Mouse (Mus musculus): ENCODE measurements around the gene Gm364. TPM values are rescaled to one million over a fixed set of nuclear protein-coding genes. Genes with fewer than 3 reads are reported as not detected.

Gm364 gene
- polyA plus RNA-seq, 1 experiment from 2014 or later, result not detected

- H3K4me3 ChIP-seq (ENCODE audit: low read depth, low read length), result no peak overlapping the region
- DNase-seq (ENCODE audit: low spot score) (no peak), ATAC-seq (ENCODE audit: low FRiP score, low TSS enrichment) (no peak)
- H3K4me1 ChIP-seq (replicated peaks; ENCODE audit: control insufficient read depth, insufficient read depth), result no peaks in the 10 kb centered on the region
- TF ChIP-seq CTCF (IDR thresholded peaks at IDR 0.05; ENCODE audit: low read depth) (no peak), EP300 (optimal IDR thresholded peaks at IDR 0.05) (no peak)
- WGBS, result 79% methylated on average over 3 of the region's 3 CpGs
- no peak overlapping the region for H3K27ac ChIP-seq (replicated peaks)
- H3K4me2 ChIP-seq (replicated peaks; ENCODE audit: low read depth), result no peak overlapping the region
- H3K27me3 ChIP-seq (ENCODE audit: control insufficient read depth, insufficient read depth, low read length), result no peaks in the 10 kb centered on the region
- H3K36me3 ChIP-seq (ENCODE audit: control insufficient read depth, insufficient read depth, low read length), result no peaks in the 10 kb centered on the region
- no peaks in the 10 kb centered on the region for H3K9me3 ChIP-seq (ENCODE audit: control insufficient read depth, low read length)
- no peak overlapping the region for H3K9ac ChIP-seq (ENCODE audit: low read length)
These were observed 31.9 kb upstream of the Gm364 start for GRCm38 (mm10) chrX:57377096-57377495.

GRCm38 (mm10) chrX:57378579-57378978 lies 30.4 kb upstream of the Gm364 start:
- no peak for TF ChIP-seq EP300 (optimal IDR thresholded peaks at IDR 0.05)
- no peak for TF ChIP-seq CTCF (IDR thresholded peaks at IDR 0.05; ENCODE audit: low read depth)
- Histone ChIP-seq H3K4me3 (ENCODE audit: low read depth, low read length) (no peak overlapping the region), H3K36me3 (ENCODE audit: control insufficient read depth, insufficient read depth, low read length) (no peaks in the 10 kb centered on the region), H3K27me3 (ENCODE audit: control insufficient read depth, insufficient read depth, low read length) (no peaks in the 10 kb centered on the region), H3K4me2 (replicated peaks; ENCODE audit: low read depth) (no peak overlapping the region), H3K9me3 (ENCODE audit: control insufficient read depth, low read length) (no peaks in the 10 kb centered on the region), H3K9ac (ENCODE audit: low read length) (no peak overlapping the region), H3K4me1 (replicated peaks; ENCODE audit: control insufficient read depth, insufficient read depth) (no peaks in the 10 kb centered on the region), H3K27ac (replicated peaks) (no peak overlapping the region)
- DNase-seq (ENCODE audit: low spot score), result no peak
- no peak for ATAC-seq (ENCODE audit: low FRiP score, low TSS enrichment)
- 87% methylated on average over 3 of the region's 3 CpGs for WGBS

GRCm38 (mm10) chrX:57380915-57381314 lies 28.0 kb upstream of the Gm364 start:
- WGBS, result 69% methylated on average over 5 of the region's 5 CpGs
- ATAC-seq (ENCODE audit: low FRiP score, low TSS enrichment), result no peak
- no peak overlapping the region for H3K4me3 ChIP-seq (ENCODE audit: low read depth, low read length)
- H3K4me2 ChIP-seq (replicated peaks; ENCODE audit: low read depth), result no peak overlapping the region
- no peaks in the 10 kb centered on the region for H3K9me3 ChIP-seq (ENCODE audit: control insufficient read depth, low read length)
- H3K36me3 ChIP-seq (ENCODE audit: control insufficient read depth, insufficient read depth, low read length), result no peaks in the 10 kb centered on the region
- H3K27ac ChIP-seq (replicated peaks), result no peak overlapping the region
- no peak overlapping the region for H3K9ac ChIP-seq (ENCODE audit: low read length)
- H3K27me3 ChIP-seq (ENCODE audit: control insufficient read depth, insufficient read depth, low read length), result no peaks in the 10 kb centered on the region
- TF ChIP-seq EP300 (optimal IDR thresholded peaks at IDR 0.05), result no peak
- TF ChIP-seq CTCF (IDR thresholded peaks at IDR 0.05; ENCODE audit: low read depth), result no peak
- no peak for DNase-seq (ENCODE audit: low spot score)
- no peaks in the 10 kb centered on the region for H3K4me1 ChIP-seq (replicated peaks; ENCODE audit: control insufficient read depth, insufficient read depth)

- peak; percentile 80 for DNase-seq (ENCODE audit: low spot score)
- Histone ChIP-seq H3K9ac (ENCODE audit: low read length) (peak within 1 kb of the TSS; percentile 66), H3K4me1 (replicated peaks; ENCODE audit: control insufficient read depth, insufficient read depth) (no peaks in the 10 kb centered on the region), H3K4me2 (replicated peaks; ENCODE audit: low read depth) (peak within 1 kb of the TSS; percentile 51), H3K4me3 (ENCODE audit: low read depth, low read length) (peak within 1 kb of the TSS; percentile 55), H3K27ac (replicated peaks) (peak within 1 kb of the TSS; percentile 93), H3K27me3 (ENCODE audit: control insufficient read depth, insufficient read depth, low read length) (no peaks in the 10 kb centered on the region), H3K36me3 (ENCODE audit: control insufficient read depth, insufficient read depth, low read length) (no peaks in the 10 kb centered on the region), H3K9me3 (ENCODE audit: control insufficient read depth, low read length) (no peaks in the 10 kb centered on the region)
- WGBS, result 20% methylated on average over 50 of the region's 50 CpGs
- TF ChIP-seq CTCF (IDR thresholded peaks at IDR 0.05; ENCODE audit: low read depth) (no peak), EP300 (optimal IDR thresholded peaks at IDR 0.05) (peak; percentile 39)
- peak; percentile 98 for ATAC-seq (ENCODE audit: low FRiP score, low TSS enrichment)
These were observed 16.3 kb upstream of the Gm364 start, which contains the start of gene Rbmx for GRCm38 (mm10) chrX:57392367-57393246. Rbmx (minus strand) TSS chrX:57393036.

GRCm38 (mm10) chrX:57393412-57393811 lies 15.5 kb upstream of the Gm364 start:
- H3K9ac ChIP-seq (ENCODE audit: low read length), result no peak overlapping the region
- ATAC-seq (ENCODE audit: low FRiP score, low TSS enrichment), result no peak
- no peak overlapping the region for H3K27ac ChIP-seq (replicated peaks)
- H3K27me3 ChIP-seq (ENCODE audit: control insufficient read depth, insufficient read depth, low read length), result no peaks in the 10 kb centered on the region
- H3K4me2 ChIP-seq (replicated peaks; ENCODE audit: low read depth), result peak overlapping the region; percentile 47
- H3K9me3 ChIP-seq (ENCODE audit: control insufficient read depth, low read length), result no peaks in the 10 kb centered on the region
- TF ChIP-seq CTCF (IDR thresholded peaks at IDR 0.05; ENCODE audit: low read depth) (no peak), EP300 (optimal IDR thresholded peaks at IDR 0.05) (no peak)
- 22% methylated on average over 7 of the region's 7 CpGs for WGBS
- no peak for DNase-seq (ENCODE audit: low spot score)
- H3K4me1 ChIP-seq (replicated peaks; ENCODE audit: control insufficient read depth, insufficient read depth), result no peaks in the 10 kb centered on the region
- H3K36me3 ChIP-seq (ENCODE audit: control insufficient read depth, insufficient read depth, low read length), result no peaks in the 10 kb centered on the region
- H3K4me3 ChIP-seq (ENCODE audit: low read depth, low read length), result peak overlapping the region; percentile 55; the same call in 1 of the 2 replicates

- ATAC-seq (ENCODE audit: low FRiP score, low TSS enrichment) (no peak), DNase-seq (ENCODE audit: low spot score) (no peak)
- Histone ChIP-seq H3K27me3 (ENCODE audit: control insufficient read depth, insufficient read depth, low read length) (no peaks in the 10 kb centered on the region), H3K36me3 (ENCODE audit: control insufficient read depth, insufficient read depth, low read length) (no peaks in the 10 kb centered on the region), H3K9me3 (ENCODE audit: control insufficient read depth, low read length) (no peaks in the 10 kb centered on the region), H3K27ac (replicated peaks) (no peak overlapping the region), H3K9ac (ENCODE audit: low read length) (no peak overlapping the region), H3K4me1 (replicated peaks; ENCODE audit: control insufficient read depth, insufficient read depth) (no peaks in the 10 kb centered on the region), H3K4me3 (ENCODE audit: low read depth, low read length) (no peak overlapping the region), H3K4me2 (replicated peaks; ENCODE audit: low read depth) (no peak overlapping the region)
- TF ChIP-seq CTCF (IDR thresholded peaks at IDR 0.05; ENCODE audit: low read depth) (no peak), EP300 (optimal IDR thresholded peaks at IDR 0.05) (no peak)
- 90% methylated on average over 1 of the region's 1 CpGs for WGBS
These were observed 7.6 kb upstream of the Gm364 start for GRCm38 (mm10) chrX:57401388-57401787.
